Mouse (Mus musculus) C2C12 (cell line): ENCODE data around the gene Mysm1. TPM values are rescaled to one million over a fixed set of nuclear protein-coding genes. Genes with fewer than 3 reads are reported as not detected.
A peak's percentile ranks its signal among the peaks of the same experiment; 100 is the strongest.

ENCODE experiments used
- H3K27me3 ChIP-seq: one replicate; pipeline ENCODE4 v1.6.1; 2011; ENCODE audit not compliant: control insufficient read depth, insufficient read depth, insufficient read length
- H3K36me3 ChIP-seq: one replicate; pipeline ENCODE4 v1.6.1; 2011; ENCODE audit not compliant: control insufficient read depth, insufficient read depth
- H3K4me3 ChIP-seq: one replicate; pipeline ENCODE4 v1.5.1; 2011; ENCODE audit warnings: mild to moderate bottlenecking, control low read depth; ENCODE audit not compliant: poor library complexity, insufficient read depth, severe bottlenecking
- H3K79me2 ChIP-seq: one replicate; pipeline ENCODE4 v1.6.1; 2011; ENCODE audit not compliant: control insufficient read depth, insufficient read depth
- H3K79me3 ChIP-seq: one replicate; pipeline ENCODE4 v1.6.1; 2011; ENCODE audit warnings: low read depth, control low read depth
- H3ac ChIP-seq: one replicate; pipeline ENCODE3; 2011; ENCODE audit warnings: low read depth; ENCODE audit not compliant: control insufficient read depth, insufficient read length
- CEBPB ChIP-seq: IDR thresholded peaks from one replicate; pipeline ENCODE4 v1.6.1; 2011; ENCODE audit warnings: low read depth, mild to moderate bottlenecking, control low read depth, moderate library complexity
- CTCF ChIP-seq: IDR thresholded peaks from one replicate; pipeline ENCODE4 v1.5.1; 2011; ENCODE audit not compliant: control insufficient read depth, insufficient read depth, insufficient read length
- FOSL1 ChIP-seq: IDR thresholded peaks from one replicate; pipeline ENCODE4 v1.8.0; 2011; ENCODE audit warnings: mild to moderate bottlenecking, low read length; ENCODE audit not compliant: poor library complexity, insufficient read depth, severe bottlenecking
- MAX ChIP-seq: IDR thresholded peaks from one replicate; pipeline ENCODE4 v1.6.1; 2011; ENCODE audit warnings: mild to moderate bottlenecking, control low read depth
- MYOD1 ChIP-seq: IDR thresholded peaks from one replicate; pipeline ENCODE4 v1.6.1; 2011; ENCODE audit warnings: low read depth; ENCODE audit not compliant: control insufficient read depth, insufficient read length
- MYOG ChIP-seq: IDR thresholded peaks from one replicate; pipeline ENCODE4 v1.6.1; 2011; ENCODE audit not compliant: control insufficient read depth, insufficient read length; ENCODE audit errors: extremely low read depth
- USF1 ChIP-seq: IDR thresholded peaks from one replicate; pipeline ENCODE4 v1.6.1; 2011; ENCODE audit warnings: low read depth, mild to moderate bottlenecking, control low read depth, moderate library complexity
- long read RNA-seq, 2 experiments: library from polyadenylated mRNA; unstranded; transcript quantifications; one replicate each; pipeline ENCODE4 v2.0.0; 2019 to 2020
- polyA plus RNA-seq: library from polyadenylated mRNA; unstranded; fragments of >200 nt; fragmentation: generic; extraction: Trizol; gene quantifications from one replicate; pipeline ENCODE4 v1.2.1, GENCODE M21; 2012; ENCODE audit warnings: missing spikeins

The Mysm1 gene
- 2.2 TPM for polyA plus RNA-seq
- long read RNA-seq, experiment 1, full-length matches to known transcripts, result 2 of 14 reads
- long read RNA-seq, experiment 1, partial matches to known transcripts, result 1 of 14 reads
- long read RNA-seq, experiment 1, other reads (novel, unspliced or antisense), result 11 of 14 reads
- long read RNA-seq, experiment 2, full-length matches to known transcripts, result 6 of 11 reads
- long read RNA-seq, experiment 2, partial matches to known transcripts, result 1 of 11 reads
- long read RNA-seq, experiment 2, other reads (novel, unspliced or antisense), result 4 of 11 reads

- H3K4me3 ChIP-seq, result peak within 1 kb of the TSS; percentile 75
Observed at GRCm38 (mm10) chr4:94978590-94979499, at the start of gene Mysm1. Gene Mysm1, minus strand, starts transcription at chr4:94979100.

GRCm38 (mm10) chr4:95025847-95026600 is 47.1 kb upstream of the Mysm1 start:
- H3ac ChIP-seq, result no peak overlapping the region
- no peaks in the 10 kb centered on the region for H3K79me3 ChIP-seq
- no peaks in the 10 kb centered on the region for H3K36me3 ChIP-seq
- H3K4me3 ChIP-seq, result no peak overlapping the region
- H3K27me3 ChIP-seq, result no peaks in the 10 kb centered on the region
- H3K79me2 ChIP-seq, result no peaks in the 10 kb centered on the region
- TF ChIP-seq FOSL1 (no peak), MYOG (no peak), CEBPB (no peak), USF1 (no peak), MYOD1 (no peak), MAX (no peak), CTCF (no peak)

More at GRCm38 (mm10) chr4:94978590-94979499, at the start of gene Mysm1:
- Histone ChIP-seq H3K27me3 (no peaks in the 10 kb centered on the region), H3K36me3 (peaks cover 21% of the 10 kb centered on the region), H3ac (peak within 1 kb of the TSS; percentile 87), H3K79me2 (peaks cover 38% of the 10 kb centered on the region), H3K79me3 (peaks cover 30% of the 10 kb centered on the region)
- TF ChIP-seq FOSL1, result no peak
- peak; percentile 27 for TF ChIP-seq MAX
- TF ChIP-seq USF1, result no peak

GRCm38 (mm10) chr4:95023350-95023953 is 44.6 kb upstream of the Mysm1 start:
- Histone ChIP-seq H3K79me3 (no peaks in the 10 kb centered on the region), H3K27me3 (no peaks in the 10 kb centered on the region), H3K36me3 (no peaks in the 10 kb centered on the region), H3K79me2 (no peaks in the 10 kb centered on the region), H3K4me3 (no peak overlapping the region), H3ac (no peak overlapping the region)
- TF ChIP-seq CTCF (no peak), MYOD1 (no peak), CEBPB (no peak), FOSL1 (no peak), USF1 (no peak), MYOG (no peak), MAX (no peak)

DNA sequence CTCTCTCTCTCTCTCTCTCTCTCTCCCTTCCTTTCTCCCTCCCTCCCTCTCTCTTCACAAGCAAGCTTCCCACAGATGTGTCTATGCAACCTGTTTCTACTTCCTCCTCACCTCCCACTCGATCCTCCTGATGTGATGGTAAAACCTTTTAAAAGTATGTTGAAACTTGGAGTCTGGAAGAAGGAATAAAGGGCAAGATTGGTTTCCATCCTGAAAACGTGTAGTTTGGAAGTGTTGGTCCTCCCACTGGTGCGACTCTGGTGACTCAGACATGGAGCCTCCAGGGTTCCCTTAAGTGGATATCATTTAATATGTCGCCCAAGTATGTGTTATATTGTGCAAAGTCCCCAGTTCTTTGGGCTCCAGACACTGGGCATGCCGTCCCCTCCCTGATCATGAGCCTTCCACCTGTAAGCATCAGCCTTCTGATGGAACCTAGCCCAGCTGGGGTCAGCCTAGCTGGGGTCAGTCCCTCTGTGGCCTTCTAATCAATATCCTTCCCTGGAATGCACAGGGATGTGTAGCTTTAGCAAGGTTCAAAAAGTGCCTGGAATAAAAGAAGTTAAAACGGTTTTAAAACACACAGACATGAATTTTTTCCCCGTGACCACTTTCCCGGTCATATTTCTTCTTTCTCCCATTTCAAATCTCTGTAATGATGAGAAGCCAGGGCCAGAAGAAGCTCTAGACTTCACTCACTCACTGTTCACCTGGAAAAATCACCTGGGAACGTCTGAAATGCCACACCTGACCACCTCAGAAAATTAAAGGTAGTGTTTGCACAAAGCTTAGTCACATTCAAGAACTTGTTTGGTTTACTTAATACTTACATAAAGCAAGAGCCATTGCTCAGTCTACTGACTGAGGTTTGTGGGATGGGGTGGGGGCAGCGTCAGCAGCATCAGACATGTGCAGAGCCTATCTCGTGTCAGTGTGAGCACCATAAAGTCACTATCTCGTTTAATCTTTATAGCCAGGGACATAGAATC is 43.0 kb upstream of the Mysm1 start:
- H3ac ChIP-seq, result no peak overlapping the region
- no peaks in the 10 kb centered on the region for H3K79me3 ChIP-seq
- no peaks in the 10 kb centered on the region for H3K36me3 ChIP-seq
- no peaks in the 10 kb centered on the region for H3K27me3 ChIP-seq
- H3K4me3 ChIP-seq, result no peak overlapping the region
- no peaks in the 10 kb centered on the region for H3K79me2 ChIP-seq
- TF ChIP-seq MAX (no peak), USF1 (no peak), MYOG (no peak), FOSL1 (no peak), CTCF (no peak), CEBPB (no peak), MYOD1 (no peak)

- Histone ChIP-seq H3ac (no peak overlapping the region), H3K79me3 (no peaks in the 10 kb centered on the region), H3K4me3 (no peak overlapping the region), H3K27me3 (no peaks in the 10 kb centered on the region), H3K79me2 (no peaks in the 10 kb centered on the region), H3K36me3 (no peaks in the 10 kb centered on the region)
- TF ChIP-seq MYOG (no peak), MYOD1 (no peak), CTCF (no peak), CEBPB (no peak), FOSL1 (no peak), MAX (no peak), USF1 (no peak)
Observed at GRCm38 (mm10) chr4:95020201-95020600, 41.3 kb upstream of the Mysm1 start.
